Comparison of ENCODE assay signal across 11 mouse cellular contexts in genomic region chr13:80613884-80614247, GRCm38 (mm10).
A peak's percentile ranks its signal among the peaks of the same experiment; 100 is the strongest.
DNase-seq lines count a peak whose midpoint lies in the region; ATAC-seq and TF ChIP-seq lines count a peak whose summit lies in the region.
"Had no signal": no experiment of that assay in that cellular context is flagged by ENCODE, and none has a peak within 500 bp of the region (broad histone marks: within the 10 kb centered on the region; RNA-seq: fewer than 3 reads in every experiment).

No protein-coding gene starts in this region.

- TF ChIP-seq POLR2A in heart, adult 2 months (IDR thresholded peaks at IDR 0.05; ENCODE audit: insufficient read depth, low read depth, low read length) = no peak

- H3K4me2 ChIP-seq in lung, postnatal 0 days (replicated peaks; ENCODE audit: low read depth, low read length) = no peak overlapping the region
- H3K4me2 ChIP-seq in stomach, postnatal 0 days (replicated peaks; ENCODE audit: low read depth) = no peak overlapping the region
- H3K4me2 ChIP-seq: liver, embryonic 13.5 days had no signal

- no peak overlapping the region for H3K9ac ChIP-seq in heart, adult 2 months (ENCODE audit: low read depth, low read length)
- H3K9ac ChIP-seq in lung, postnatal 0 days (replicated peaks; ENCODE audit: low read depth) = no peak overlapping the region
- H3K9ac ChIP-seq in stomach, postnatal 0 days (ENCODE audit: low read length) = no peak overlapping the region
- H3K9ac ChIP-seq: liver, embryonic 13.5 days had no signal

- intact Hi-C loops in heart, adult 2 months (cut with DNase I) = no loop called here
- intact Hi-C loops in heart, postnatal 25 days (cut with DNase I) = loop anchor here (5.0 kb wide), 1 partner anchor 1162 kb away; no protein-coding TSS in a partner anchor

- peak; percentile 66 for TF ChIP-seq CTCF in heart, adult 2 months (IDR thresholded peaks at IDR 0.05)
- no peak for TF ChIP-seq CTCF in lung, postnatal 0 days (IDR thresholded peaks at IDR 0.05)
- TF ChIP-seq CTCF in stomach, postnatal 0 days (IDR thresholded peaks at IDR 0.05; ENCODE audit: low read depth) = peak; percentile 62

- no peak overlapping the region for H3K27ac ChIP-seq in heart, adult 2 months
- H3K27ac ChIP-seq in lung, postnatal 0 days (ENCODE audit: low read length) = no peak overlapping the region
- no peak overlapping the region for H3K27ac ChIP-seq in stomach, postnatal 0 days (replicated peaks)
- H3K27ac ChIP-seq: liver, embryonic 13.5 days had no signal

- no peaks in the 10 kb centered on the region for H3K36me3 ChIP-seq in heart, adult 2 months (ENCODE audit: control insufficient read depth, insufficient read depth, low read length)
- no peaks in the 10 kb centered on the region for H3K36me3 ChIP-seq in lung, postnatal 0 days (ENCODE audit: insufficient read depth, low read length)
- H3K36me3 ChIP-seq in stomach, postnatal 0 days (ENCODE audit: control insufficient read depth, insufficient read depth, low read length) = no peaks in the 10 kb centered on the region
- H3K36me3 ChIP-seq: liver, embryonic 13.5 days had no signal

- H3K9me3 ChIP-seq in lung, postnatal 0 days (ENCODE audit: low read length) = no peaks in the 10 kb centered on the region
- no peaks in the 10 kb centered on the region for H3K9me3 ChIP-seq in stomach, postnatal 0 days (ENCODE audit: control insufficient read depth, low read length)
- H3K9me3 ChIP-seq: liver, embryonic 13.5 days had no signal

- H3K27me3 ChIP-seq in heart, adult 2 months (ENCODE audit: control insufficient read depth, insufficient read depth, low read length) = no peaks in the 10 kb centered on the region
- no peaks in the 10 kb centered on the region for H3K27me3 ChIP-seq in lung, postnatal 0 days (replicated peaks; ENCODE audit: insufficient read depth, low read length)
- H3K27me3 ChIP-seq in stomach, postnatal 0 days (ENCODE audit: control insufficient read depth, insufficient read depth, low read length) = no peaks in the 10 kb centered on the region
- H3K27me3 ChIP-seq: liver, embryonic 13.5 days had no signal

- ATAC-seq in lung, postnatal 0 days = no peak
- ATAC-seq in stomach, postnatal 0 days (ENCODE audit: low FRiP score, low TSS enrichment) = no peak

- no peaks in the 10 kb centered on the region for H3K79me2 ChIP-seq in heart, adult 2 months (replicated peaks; ENCODE audit: control insufficient read depth, insufficient read depth, low read length)

- H3K4me1 ChIP-seq in heart, adult 2 months (ENCODE audit: control insufficient read depth, insufficient read depth, low read length) = no peaks in the 10 kb centered on the region
- no peaks in the 10 kb centered on the region for H3K4me1 ChIP-seq in lung, postnatal 0 days (ENCODE audit: insufficient read depth, low read depth, low read length)
- no peaks in the 10 kb centered on the region for H3K4me1 ChIP-seq in stomach, postnatal 0 days (replicated peaks; ENCODE audit: control insufficient read depth, insufficient read depth)
- H3K4me1 ChIP-seq: liver, embryonic 13.5 days had no signal

- no peak overlapping the region for H3K4me3 ChIP-seq in heart, adult 2 months
- no peak overlapping the region for H3K4me3 ChIP-seq in lung, postnatal 0 days (ENCODE audit: low read depth, low read length)
- H3K4me3 ChIP-seq in stomach, postnatal 0 days (ENCODE audit: low read depth, low read length) = no peak overlapping the region
- H3K4me3 ChIP-seq: erythroblast, embryonic 14.5 days; liver, embryonic 13.5 days had no signal

- DNase-seq in heart, adult 2 months = no peak
- DNase-seq in heart, postnatal 25 days (ENCODE audit: low spot score) = no peak
- peak; percentile 36 for DNase-seq in lung, postnatal 0 days (ENCODE audit: low spot score)
- DNase-seq in lung, postnatal 14 days = no peak
- peak; percentile 14 for DNase-seq in fibroblast of lung, adult 2 months (ENCODE audit: low read depth)
- no peak for DNase-seq in stomach, postnatal 0 days (ENCODE audit: low spot score)
- DNase-seq in kidney, adult 8-10 months = no peak
- DNase-seq in liver = no peak
- DNase-seq: cerebellum, adult 11-12 months; liver, embryonic 13.5 days had no signal

- TF ChIP-seq EP300 in heart, adult 2 months (IDR thresholded peaks at IDR 0.05; ENCODE audit: insufficient read depth, low read depth, low read length) = no peak
- no peak for TF ChIP-seq EP300 in lung, postnatal 0 days (IDR thresholded peaks at IDR 0.05)
- no peak for TF ChIP-seq EP300 in stomach, postnatal 0 days (optimal IDR thresholded peaks at IDR 0.05)

- WGBS in heart, adult 2 months = 22% methylated on average over 1 of the region's 1 CpGs
- WGBS in lung, postnatal 0 days = 27% methylated on average over 1 of the region's 1 CpGs
- WGBS in stomach, postnatal 0 days = 27% methylated on average over 1 of the region's 1 CpGs

Comparison
In these comparisons a context has a peak if more than half of its experiments do, and no peak if none do; other contexts are left out.
1. DNase-seq: peak in lung, postnatal 0 days (single experiment) and fibroblast of lung, adult 2 months (single experiment); none in heart, adult 2 months (0 of 2), heart, postnatal 25 days (single experiment), lung, postnatal 14 days (single experiment), stomach, postnatal 0 days (single experiment), kidney, adult 8-10 months (0 of 2) and liver (single experiment).